Mouse (Mus musculus): ENCODE results near the gene Acaca.

Gene Acaca
- long read RNA-seq, experiment 1, partial matches to known transcripts: 10 of 15 reads
- long read RNA-seq, experiment 1, other reads (novel, unspliced or antisense): 3 of 15 reads
- long read RNA-seq, experiment 2, partial matches to known transcripts: 3 of 12 reads
- long read RNA-seq, experiment 2, other reads (novel, unspliced or antisense): 6 of 12 reads

- intact Hi-C loops (cut with DNase I): no loop called here
These were observed at the start of gene Acaca, which contains the start of gene Tada2a for GRCm38 (mm10) chr11:84128943-84129798. Acaca (plus strand) TSS chr11:84129672. Tada2a (minus strand) TSS chr11:84129600.

- intact Hi-C loops (cut with DNase I): no loop called here
These were observed 49.6 kb upstream of the Acaca start for GRCm38 (mm10) chr11:84079887-84080286.

- intact Hi-C loops (cut with DNase I): no loop called here
These were observed 49.1 kb upstream of the Acaca start for GRCm38 (mm10) chr11:84080327-84080726.

GRCm38 (mm10) chr11:84081901-84082300, 47.6 kb upstream of the Acaca start:
- intact Hi-C loops (cut with DNase I): no loop called here

GRCm38 (mm10) chr11:84090572-84090971, 38.9 kb upstream of the Acaca start:
- intact Hi-C loops (cut with DNase I): no loop called here

- intact Hi-C loops (cut with DNase I): no loop called here
These were observed 34.4 kb upstream of the Acaca start for GRCm38 (mm10) chr11:84095084-84095483.

GRCm38 (mm10) chr11:84097251-84097998, 32.0 kb upstream of the Acaca start:
- intact Hi-C loops (cut with DNase I): no loop called here

- intact Hi-C loops (cut with DNase I): no loop called here
These were observed 28.3 kb upstream of the Acaca start for GRCm38 (mm10) chr11:84101182-84101581.

GRCm38 (mm10) chr11:84104036-84104435, 25.4 kb upstream of the Acaca start:
- intact Hi-C loops (cut with DNase I): no loop called here

GRCm38 (mm10) chr11:84107137-84107536, 22.3 kb upstream of the Acaca start:
- intact Hi-C loops (cut with DNase I): no loop called here

GRCm38 (mm10) chr11:84113623-84114022, 15.8 kb upstream of the Acaca start:
- intact Hi-C loops (cut with DNase I): no loop called here

- intact Hi-C loops (cut with DNase I): no loop called here
These were observed 13.8 kb upstream of the Acaca start for GRCm38 (mm10) chr11:84115646-84116045.

GRCm38 (mm10) chr11:84116221-84116620, 13.3 kb upstream of the Acaca start:
- intact Hi-C loops (cut with DNase I): no loop called here

GRCm38 (mm10) chr11:84117431-84117830, 12.0 kb upstream of the Acaca start:
- intact Hi-C loops (cut with DNase I): no loop called here

- intact Hi-C loops (cut with DNase I): no loop called here
These were observed 8.2 kb upstream of the Acaca start for GRCm38 (mm10) chr11:84121051-84121956.

GRCm38 (mm10) chr11:84127977-84128376, 1.5 kb upstream of the Acaca start:
- intact Hi-C loops (cut with DNase I): no loop called here

- intact Hi-C loops (cut with DNase I): loop anchor here (5.0 kb wide), 1 partner anchor 118 kb away; no protein-coding TSS in a partner anchor
These were observed 320 bp downstream of the Acaca start for GRCm38 (mm10) chr11:84129799-84130185.

GRCm38 (mm10) chr11:84134331-84134860, 4.9 kb downstream of the Acaca start:
- intact Hi-C loops (cut with DNase I): loop anchor here (5.0 kb wide), 1 partner anchor 113 kb away; no protein-coding TSS in a partner anchor

GRCm38 (mm10) chr11:84136453-84136852, 7.0 kb downstream of the Acaca start:
- intact Hi-C loops (cut with DNase I): no loop called here

- intact Hi-C loops (cut with DNase I): no loop called here
These were observed 12.3 kb downstream of the Acaca start for GRCm38 (mm10) chr11:84141752-84142151.

Data from adrenal gland (tissue).